Mouse (Mus musculus): Measurements from ENCODE around the gene Rnf216. TPM values are rescaled to one million over a fixed set of nuclear protein-coding genes. Genes with fewer than 3 reads are reported as not detected.

Rnf216 gene
- total and polyA plus RNA-seq, 3 experiments: 15.5 to 30.7 (median 18.2) TPM

DNA sequence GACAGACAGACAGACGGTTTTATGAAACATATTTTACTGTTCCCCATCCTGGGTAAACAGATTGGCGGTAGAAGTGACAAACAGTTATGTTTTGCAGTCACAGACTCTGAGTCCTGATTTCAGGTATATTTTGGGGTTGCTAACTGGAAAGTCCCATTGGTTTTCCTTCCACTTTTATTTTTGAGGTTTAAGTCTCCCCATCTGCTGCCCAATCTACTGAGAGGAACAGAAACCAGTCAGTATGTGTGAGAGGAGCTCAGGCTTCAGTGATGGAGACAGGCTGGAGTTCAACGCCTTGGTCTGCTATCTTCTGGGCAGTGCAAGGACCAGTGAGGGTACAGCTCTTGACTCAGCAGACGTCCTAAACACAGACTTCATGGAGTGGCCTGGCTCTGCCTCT is 74.0 kb downstream of the Rnf216 start:
- peaks cover 16 to 79% of the 10 kb centered on the region in 2 experiments for H3K4me1 ChIP-seq (ENCODE audit: control insufficient read depth in 1 of 2, insufficient read depth in 2 of 2)
- H3K36me3 ChIP-seq (replicated peaks in 1 of 2; ENCODE audit: control insufficient read depth in 1 of 2, insufficient read depth in 1 of 2, low read length in 1 of 2): peaks cover 21 to 54% of the 10 kb centered on the region in 2 experiments
- H3K27ac ChIP-seq (ENCODE audit: insufficient read depth, low read depth): peak overlapping the region; percentile 68
- in situ Hi-C loops (cut with MboI; ENCODE audit: low pct_ligation_motif_present, low pct_unique_long_range_greater_than_20kb, low sequenced_read_pairs): loop anchor here (5.0 kb wide), 1 partner anchor 101 kb away; no protein-coding TSS in a partner anchor
- H3K4me2 ChIP-seq (ENCODE audit: insufficient read depth, low read depth, poor library complexity, severe bottlenecking): peak overlapping the region; percentile 59
- DNase-seq (ENCODE audit: extremely low read depth): no peak
- dilution Hi-C loops (cut with MboI; ENCODE audit: extremely low pct_ligation_motif_present, extremely low pct_unique_long_range_greater_than_20kb, low sequenced_read_pairs): no loop called here
- no peaks in the 10 kb centered on the region for H3K27me3 ChIP-seq (replicated peaks)
- TF ChIP-seq EP300 (IDR thresholded peaks at IDR 0.05; ENCODE audit: low read length) (peak; percentile 94), ZNF384 (IDR thresholded peaks at IDR 0.05; ENCODE audit: low read depth, low read length) (no peak), RCOR1 (conservative IDR thresholded peaks at IDR 0.05; ENCODE audit: low read depth, low read length) (peak; percentile 49; the same call in 1 of the 2 replicates), POLR2A (IDR thresholded peaks at IDR 0.05; ENCODE audit: low read depth, low read length) (no peak), MAZ (IDR thresholded peaks at IDR 0.05; ENCODE audit: low read depth, low read length) (peak; percentile 34; the same call in 1 of the 2 replicates), MAX (IDR thresholded peaks at IDR 0.05; ENCODE audit: low read length) (no peak), TBP (conservative IDR thresholded peaks at IDR 0.05; ENCODE audit: low read depth, low read length) (no peak), IRF4 (IDR thresholded peaks at IDR 0.05; ENCODE audit: low read depth, low read length) (peak; percentile 91), JUND (conservative IDR thresholded peaks at IDR 0.05; ENCODE audit: low read depth, low read length) (0 out of 2 replicates have a peak, but pooled peaks have one; percentile 22), MYC (IDR thresholded peaks at IDR 0.05; ENCODE audit: low read depth, low read length) (0 out of 2 replicates have a peak, but pooled peaks have one; percentile 8), MEF2A (IDR thresholded peaks at IDR 0.05; ENCODE audit: borderline replicate concordance, low read depth, low read length) (peak; percentile 86; the same call in 1 of the 2 replicates), UBTF (IDR thresholded peaks at IDR 0.05; ENCODE audit: low read depth, low read length) (peak; percentile 35; the same call in 1 of the 2 replicates), ELF1 (IDR thresholded peaks at IDR 0.05; ENCODE audit: low read depth, low read length) (no peak), SIN3A (IDR thresholded peaks at IDR 0.05; ENCODE audit: low read length) (peak; percentile 46; the same call in 1 of the 2 replicates), MAFK (IDR thresholded peaks at IDR 0.05; ENCODE audit: insufficient replicate concordance, low read length) (0 out of 2 replicates have a peak, but pooled peaks have one; percentile 14), BHLHE40 (IDR thresholded peaks at IDR 0.05; ENCODE audit: low read depth, low read length) (0 out of 2 replicates have a peak, but pooled peaks have one; percentile 9), TCF12 (IDR thresholded peaks at IDR 0.05; ENCODE audit: low read depth, low read length) (peak; percentile 72)
- H3K9me3 ChIP-seq (replicated peaks; ENCODE audit: low read length): no peaks in the 10 kb centered on the region
- no peak overlapping the region for H3K4me3 ChIP-seq (replicated peaks in 1 of 3; ENCODE audit: low read depth in 2 of 3, low read length in 2 of 3, poor library complexity in 1 of 3)
- peak overlapping the region; percentile 6; the same call in 1 of the 2 replicates for H3K9ac ChIP-seq (ENCODE audit: insufficient read depth, low read depth)
- 0 out of 2 replicates have a peak, but pooled peaks cover 3% of the 10 kb centered on the region for H3K79me2 ChIP-seq (replicated peaks; ENCODE audit: control insufficient read depth, extremely low read depth, insufficient read depth, poor library complexity, severe bottlenecking)

DNA sequence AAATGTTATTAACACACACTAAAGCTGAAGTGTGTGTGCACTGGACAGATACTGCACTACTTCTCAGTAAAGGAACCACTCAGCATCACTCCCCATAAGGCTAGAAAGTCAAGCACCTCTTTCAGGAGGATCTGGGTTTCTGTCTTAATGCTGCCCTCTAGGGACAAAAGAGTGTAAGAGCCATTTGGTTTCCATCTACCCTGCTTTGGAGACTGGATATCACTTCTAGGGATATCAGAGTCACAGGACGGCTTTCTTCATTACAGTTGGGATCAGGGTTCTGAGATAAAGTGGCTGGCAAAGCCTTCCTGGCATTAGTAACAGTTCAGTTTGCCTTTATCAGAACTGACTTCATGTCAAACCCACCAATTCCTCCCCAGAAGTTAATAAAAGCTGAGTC is 75.6 kb downstream of the Rnf216 start:
- dilution Hi-C loops (cut with MboI; ENCODE audit: extremely low pct_ligation_motif_present, extremely low pct_unique_long_range_greater_than_20kb, low sequenced_read_pairs) (no loop called here), in situ Hi-C loops (cut with MboI; ENCODE audit: low pct_ligation_motif_present, low pct_unique_long_range_greater_than_20kb, low sequenced_read_pairs) (loop anchor here (5.0 kb wide), 1 partner anchor 100 kb away; no protein-coding TSS in a partner anchor)
- TF ChIP-seq CTCF (conservative IDR thresholded peaks at IDR 0.05 in 1 of 2, IDR thresholded peaks at IDR 0.05 in 1 of 2; ENCODE audit: low read depth in 2 of 2, low read length in 2 of 2) (peak; percentile 71 to 85), SIN3A (IDR thresholded peaks at IDR 0.05; ENCODE audit: low read length) (no peak), ZC3H11A (IDR thresholded peaks at IDR 0.05; ENCODE audit: low read depth, low read length) (peak; percentile 32), SMC3 (IDR thresholded peaks at IDR 0.05; ENCODE audit: low read depth, low read length) (peak; percentile 80), RAD21 (IDR thresholded peaks at IDR 0.05; ENCODE audit: low read depth, low read length) (peak; percentile 85)
- Histone ChIP-seq H3K79me2 (replicated peaks; ENCODE audit: control insufficient read depth, extremely low read depth, insufficient read depth, poor library complexity, severe bottlenecking) (0 out of 2 replicates have a peak, but pooled peaks cover 3% of the 10 kb centered on the region), H3K27ac (ENCODE audit: insufficient read depth, low read depth) (no peak overlapping the region), H3K9me3 (replicated peaks; ENCODE audit: low read length) (no peaks in the 10 kb centered on the region), H3K27me3 (replicated peaks) (no peaks in the 10 kb centered on the region), H3K4me1 (ENCODE audit: control insufficient read depth in 1 of 2, insufficient read depth in 2 of 2) (peaks cover 27 to 92% of the 10 kb centered on the region in 2 experiments), H3K4me3 (replicated peaks in 1 of 3; ENCODE audit: low read depth in 2 of 3, low read length in 2 of 3, poor library complexity in 1 of 3) (no peak overlapping the region), H3K9ac (ENCODE audit: insufficient read depth, low read depth) (no peak overlapping the region), H3K36me3 (replicated peaks in 1 of 2; ENCODE audit: control insufficient read depth in 1 of 2, insufficient read depth in 1 of 2, low read length in 1 of 2) (peaks cover 20 to 48% of the 10 kb centered on the region in 2 experiments), H3K4me2 (ENCODE audit: insufficient read depth, low read depth, poor library complexity, severe bottlenecking) (no peak overlapping the region)
- DNase-seq (ENCODE audit: extremely low read depth): peak; percentile 67

Data from CH12.LX (cell line).